Mouse (Mus musculus): ENCODE results near the gene Zdhhc4.

Gene Zdhhc4

DNA sequence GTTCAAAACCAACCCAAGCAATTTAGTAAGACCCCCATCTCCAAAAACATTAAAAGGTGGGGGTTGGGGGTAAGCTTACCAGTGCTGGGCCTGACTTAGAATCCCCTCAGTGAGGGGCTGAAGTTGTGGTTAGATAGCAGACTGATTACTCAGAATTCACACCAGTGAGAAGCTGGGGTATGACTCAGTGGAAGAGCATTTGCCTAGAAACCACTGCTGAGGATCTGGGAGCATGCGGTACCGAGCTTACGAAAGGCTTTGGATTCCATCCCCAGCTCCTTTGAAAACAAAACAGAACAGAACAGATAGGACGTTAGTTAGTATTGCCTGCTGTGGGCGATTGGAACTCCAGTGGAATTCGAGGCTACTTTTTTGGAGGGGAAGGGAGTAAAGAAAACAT, 57.4 kb downstream of the Zdhhc4 start:
- TF ChIP-seq GATA4 (IDR thresholded peaks at IDR 0.05; ENCODE audit: insufficient replicate concordance, low read length), result no peak

- no peak for TF ChIP-seq GATA4 (IDR thresholded peaks at IDR 0.05; ENCODE audit: insufficient replicate concordance, low read length)
Observed at GRCm38 (mm10) chr5:143270151-143270519, 58.9 kb downstream of the Zdhhc4 start.

DNA sequence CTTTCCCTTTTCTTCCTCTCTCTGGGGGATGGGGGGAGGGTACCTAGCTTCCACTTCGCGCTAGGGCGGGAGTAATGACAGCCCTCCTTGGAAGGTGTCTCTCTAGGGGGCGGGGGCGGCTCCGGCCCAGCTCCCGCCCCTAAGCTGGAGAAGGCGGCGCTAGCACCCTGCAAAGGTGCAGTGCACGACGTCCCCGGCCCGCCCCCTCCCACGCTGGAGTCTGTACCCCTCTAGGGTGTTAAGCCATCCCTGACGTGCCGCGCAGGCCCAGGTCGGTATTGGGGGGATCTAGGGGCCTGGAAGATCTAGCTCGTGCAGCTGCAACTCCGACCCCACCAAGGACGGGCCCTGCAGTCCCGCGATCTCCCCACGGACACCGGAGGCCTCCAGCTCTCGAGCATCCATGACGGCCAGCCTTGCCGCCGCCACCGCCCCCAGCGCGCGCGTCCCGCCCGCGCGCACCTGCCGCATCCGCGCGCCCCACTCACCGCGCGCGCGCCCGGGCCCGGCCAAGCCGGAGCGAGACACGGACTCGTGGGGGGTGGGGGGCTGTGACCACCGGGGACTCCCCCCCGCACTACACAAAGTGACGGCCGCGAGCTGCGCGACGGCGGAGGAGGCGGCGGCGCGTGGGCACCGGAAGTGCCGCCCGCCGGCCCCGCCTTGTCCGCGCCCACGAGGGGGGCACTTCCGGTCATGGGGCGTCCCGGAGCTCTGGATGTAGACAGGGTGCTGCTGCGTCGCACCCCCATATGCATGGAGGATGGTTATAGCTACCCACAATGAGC, 59.5 kb downstream of the Zdhhc4 start, which contains the start of gene Zfp316:
Gene Zfp316 (minus strand): TSS at position 660 of the 788 bp plus-strand sequence.
- TF ChIP-seq GATA4 (IDR thresholded peaks at IDR 0.05; ENCODE audit: insufficient replicate concordance, low read length), result no peak

GRCm38 (mm10) chr5:143268985-143269362, 60.1 kb downstream of the Zdhhc4 start:
- TF ChIP-seq GATA4 (IDR thresholded peaks at IDR 0.05; ENCODE audit: insufficient replicate concordance, low read length), result no peak

DNA sequence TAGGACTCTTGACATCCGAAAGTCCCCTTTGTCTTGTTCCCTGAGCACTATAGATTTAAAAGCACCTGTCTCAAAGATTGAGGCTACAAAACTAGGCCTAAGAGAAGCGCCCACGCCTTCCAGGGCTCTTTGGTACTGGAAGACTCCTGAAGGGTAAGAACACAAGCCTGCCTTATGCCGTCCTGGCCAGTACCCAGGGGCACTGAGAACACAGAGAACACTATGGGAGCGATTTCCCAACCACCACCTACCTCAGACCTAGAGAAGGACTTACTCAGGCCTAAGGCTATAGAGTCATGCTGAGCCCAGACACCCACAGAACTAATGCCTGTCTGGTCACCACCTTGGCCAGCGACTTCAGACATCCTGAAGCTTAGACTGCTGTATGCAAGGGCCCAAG, 62.3 kb downstream of the Zdhhc4 start:
- no peak for TF ChIP-seq GATA4 (IDR thresholded peaks at IDR 0.05; ENCODE audit: insufficient replicate concordance, low read length)

Measured in liver, adult (tissue).